Mouse (Mus musculus) CH12.LX (cell line): ENCODE measurements around the gene Sec14l3.

Experiments
- CHD2 ChIP-seq: IDR thresholded peaks from 2 replicates; pipeline ENCODE4 v1.6.1; 2011; ENCODE audit warnings: low read length, improper control_type of control experiment
- CTCF ChIP-seq, 2 experiments: IDR thresholded peaks in 1 of 2; conservative IDR thresholded peaks in 1 of 2; 2 replicates each; pipeline ENCODE4 v1.5.1; 2011 to 2012; ENCODE audit warnings: low read depth in 2 of 2, low read length in 2 of 2, improper control_type of control experiment in 1 of 2, inconsistent platforms in 1 of 2, mild to moderate bottlenecking in 1 of 2, moderate library complexity in 1 of 2
- E2F4 ChIP-seq: IDR thresholded peaks from 2 replicates; pipeline ENCODE4 v1.6.1; 2011; ENCODE audit warnings: low read depth, low read length, improper control_type of control experiment; ENCODE audit not compliant: insufficient replicate concordance
- EP300 ChIP-seq: IDR thresholded peaks from 2 replicates; pipeline ENCODE4 v1.6.1; 2011; ENCODE audit warnings: low read length, improper control_type of control experiment
- HCFC1 ChIP-seq: IDR thresholded peaks from 2 replicates; pipeline ENCODE4 v1.6.1; 2012; ENCODE audit warnings: low read depth, mild to moderate bottlenecking, inconsistent platforms, low read length, improper control_type of control experiment
- JUN ChIP-seq: IDR thresholded peaks from 2 replicates; pipeline ENCODE4 v1.6.1; 2011; ENCODE audit warnings: low read depth, mild to moderate bottlenecking, low read length, improper control_type of control experiment, moderate library complexity; ENCODE audit not compliant: insufficient read depth
- MAZ ChIP-seq: IDR thresholded peaks from 2 replicates; pipeline ENCODE4 v1.6.1; 2012; ENCODE audit warnings: low read depth, mild to moderate bottlenecking, inconsistent platforms, low read length, improper control_type of control experiment, moderate library complexity
- MXI1 ChIP-seq: IDR thresholded peaks from 2 replicates; pipeline ENCODE4 v1.6.1; 2011; ENCODE audit warnings: mild to moderate bottlenecking, low read depth, low read length, improper control_type of control experiment
- MYC ChIP-seq: IDR thresholded peaks from 2 replicates; pipeline ENCODE4 v1.6.1; 2011; ENCODE audit warnings: low read depth, mild to moderate bottlenecking, improper control_type of control experiment, low read length
- NRF1 ChIP-seq: IDR thresholded peaks from 2 replicates; pipeline ENCODE4 v1.6.1; 2014; ENCODE audit warnings: low read depth, mild to moderate bottlenecking, inconsistent platforms, low read length, improper control_type of control experiment, moderate library complexity
- POLR2A ChIP-seq: IDR thresholded peaks from 2 replicates; pipeline ENCODE4 v1.6.1; 2011; ENCODE audit warnings: low read depth, mild to moderate bottlenecking, improper control_type of control experiment, low read length
- POLR2AphosphoS2 ChIP-seq: IDR thresholded peaks from 2 replicates; pipeline ENCODE4 v1.6.1; 2011; ENCODE audit warnings: low read depth, low read length, improper control_type of control experiment
- TBP ChIP-seq: conservative IDR thresholded peaks from 2 replicates; pipeline ENCODE4 v1.6.1; 2011; ENCODE audit warnings: low read depth, low read length, improper control_type of control experiment
- ZNF384 ChIP-seq: IDR thresholded peaks from 2 replicates; pipeline ENCODE4 v1.6.1; 2012; ENCODE audit warnings: low read depth, low read length, improper control_type of control experiment, inconsistent platforms

GRCm38 (mm10) chr11:4103522-4103921, 38.9 kb downstream of the Sec14l3 start:
- TF ChIP-seq POLR2AphosphoS2 (no peak), CHD2 (no peak), POLR2A (no peak), TBP (no peak), CTCF (conservative IDR thresholded peaks at IDR 0.05 in 1 of 2, IDR thresholded peaks at IDR 0.05 in 1 of 2; ENCODE audit: low read depth in 2 of 2, low read length in 2 of 2) (no peak), MXI1 (no peak), E2F4 (no peak), NRF1 (no peak), EP300 (no peak), MYC (no peak), JUN (no peak), HCFC1 (no peak), MAZ (no peak), ZNF384 (no peak)
